Mouse (Mus musculus) embryonic fibroblast, embryonic 13.5 days (primary cell): Measurements from ENCODE around the gene Sptbn4. TPM values are rescaled to one million over a fixed set of nuclear protein-coding genes. Genes with fewer than 3 reads are reported as not detected.

Source experiments
- H3K27ac ChIP-seq: 2 replicates; pipeline ENCODE4 v1.5.1; 2012; ENCODE audit warnings: low read length, control low read depth, inconsistent platforms; ENCODE audit not compliant: insufficient read depth
- H3K4me1 ChIP-seq: 2 replicates; pipeline ENCODE4 v1.6.1; 2011; ENCODE audit warnings: low read length; ENCODE audit not compliant: control insufficient read depth, insufficient read depth
- H3K4me3 ChIP-seq: 2 replicates; pipeline ENCODE4 v1.5.1; 2011; ENCODE audit warnings: mild to moderate bottlenecking, control low read depth, low read length; ENCODE audit not compliant: insufficient read depth
- CTCF ChIP-seq: IDR thresholded peaks from 2 replicates; pipeline ENCODE4 v1.5.1; 2011; ENCODE audit warnings: mild to moderate bottlenecking, control low read depth, low read length, moderate library complexity, borderline replicate concordance; ENCODE audit not compliant: insufficient read depth
- POLR2A ChIP-seq: IDR thresholded peaks from 2 replicates; pipeline ENCODE4 v1.6.1; 2011; ENCODE audit warnings: low read depth, mild to moderate bottlenecking, control low read depth, low read length, moderate library complexity
- polyA plus RNA-seq: library from polyadenylated mRNA; stranded (reverse); fragments of >200 nt; gene quantifications from 2 replicates; pipeline ENCODE4 v1.2.4, GENCODE M21; 2011; ENCODE audit warnings: low read depth; ENCODE audit not compliant: missing spikeins, insufficient read length

Gene Sptbn4
- polyA plus RNA-seq, 1 experiment, result 0.51 TPM

GRCm38 (mm10) chr7:27389213-27389612, 58.3 kb downstream of the Sptbn4 start:
- Histone ChIP-seq H3K4me1 (no peaks in the 10 kb centered on the region), H3K4me3 (no peak overlapping the region), H3K27ac (no peak overlapping the region)
- no peak for TF ChIP-seq CTCF

GRCm38 (mm10) chr7:27384731-27385130, 62.8 kb downstream of the Sptbn4 start:
- Histone ChIP-seq H3K4me3 (no peak overlapping the region), H3K4me1 (no peaks in the 10 kb centered on the region), H3K27ac (no peak overlapping the region)
- 0 out of 2 replicates have a peak, but pooled peaks have one; percentile 35 for TF ChIP-seq CTCF
- TF ChIP-seq POLR2A, result no peak

GRCm38 (mm10) chr7:27384134-27384533, 63.4 kb downstream of the Sptbn4 start:
- Histone ChIP-seq H3K27ac (no peak overlapping the region), H3K4me3 (no peak overlapping the region), H3K4me1 (no peaks in the 10 kb centered on the region)
- no peak for TF ChIP-seq POLR2A
- TF ChIP-seq CTCF, result no peak

GRCm38 (mm10) chr7:27383233-27383632, 64.3 kb downstream of the Sptbn4 start:
- TF ChIP-seq POLR2A (no peak), CTCF (no peak)
- Histone ChIP-seq H3K4me3 (no peak overlapping the region), H3K4me1 (no peaks in the 10 kb centered on the region), H3K27ac (no peak overlapping the region)

GRCm38 (mm10) chr7:27381560-27381959, 65.9 kb downstream of the Sptbn4 start:
- Histone ChIP-seq H3K4me3 (no peak overlapping the region), H3K4me1 (no peaks in the 10 kb centered on the region), H3K27ac (no peak overlapping the region)
- TF ChIP-seq POLR2A, result no peak
- TF ChIP-seq CTCF, result no peak

- Histone ChIP-seq H3K4me3 (no peak overlapping the region), H3K27ac (no peak overlapping the region), H3K4me1 (no peaks in the 10 kb centered on the region)
- TF ChIP-seq CTCF (no peak), POLR2A (no peak)
Observed at GRCm38 (mm10) chr7:27381009-27381408, 66.5 kb downstream of the Sptbn4 start.

GRCm38 (mm10) chr7:27379836-27380235, 67.7 kb downstream of the Sptbn4 start:
- no peak for TF ChIP-seq POLR2A
- no peak for TF ChIP-seq CTCF
- no peaks in the 10 kb centered on the region for H3K4me1 ChIP-seq
- H3K4me3 ChIP-seq, result no peak overlapping the region
- H3K27ac ChIP-seq, result no peak overlapping the region

- TF ChIP-seq POLR2A (no peak), CTCF (peak; percentile 18; the same call in 1 of the 2 replicates)
- Histone ChIP-seq H3K4me1 (no peaks in the 10 kb centered on the region), H3K27ac (no peak overlapping the region), H3K4me3 (no peak overlapping the region)
Observed at GRCm38 (mm10) chr7:27378431-27378830, 69.1 kb downstream of the Sptbn4 start.

- H3K4me3 ChIP-seq, result no peak overlapping the region
- no peaks in the 10 kb centered on the region for H3K4me1 ChIP-seq
- H3K27ac ChIP-seq, result no peak overlapping the region
- TF ChIP-seq CTCF, result no peak
- TF ChIP-seq POLR2A, result no peak
Observed at GRCm38 (mm10) chr7:27375274-27375673, 72.2 kb downstream of the Sptbn4 start.

GRCm38 (mm10) chr7:27371715-27372462, 75.6 kb downstream of the Sptbn4 start:
- H3K4me3 ChIP-seq, result no peak overlapping the region
- TF ChIP-seq POLR2A (no peak), CTCF (no peak)
- H3K27ac ChIP-seq, result no peak overlapping the region
- no peaks in the 10 kb centered on the region for H3K4me1 ChIP-seq

GRCm38 (mm10) chr7:27369111-27369510, 78.4 kb downstream of the Sptbn4 start:
- Histone ChIP-seq H3K4me1 (no peaks in the 10 kb centered on the region), H3K27ac (no peak overlapping the region), H3K4me3 (no peak overlapping the region)
- no peak for TF ChIP-seq POLR2A
- TF ChIP-seq CTCF, result no peak
